Mouse (Mus musculus): ENCODE results near the gene Arhgdig.
"Not testable (repeated sequence)": the region's sequence is repeated elsewhere in the genome, so short reads cannot be mapped to it uniquely, and the experiment has no call there.

Gene Arhgdig

GRCm38 (mm10) chr17:26204766-26205165, 2.8 kb downstream of the Arhgdig start:
- DNase-seq (ENCODE audit: low read depth) = no peak

GRCm38 (mm10) chr17:26203321-26203811, 4.2 kb downstream of the Arhgdig start:
- no peak for DNase-seq (ENCODE audit: low read depth)

GRCm38 (mm10) chr17:26202737-26203136, 4.8 kb downstream of the Arhgdig start, which contains the start of gene Rgs11:
TSS of gene Rgs11 (plus strand) at chr17:26202951.
- DNase-seq (ENCODE audit: low read depth) = no peak

- no peak for DNase-seq (ENCODE audit: low read depth)
Measured at GRCm38 (mm10) chr17:26201998-26202397, 5.6 kb downstream of the Arhgdig start.

GRCm38 (mm10) chr17:26200831-26201705, 6.5 kb downstream of the Arhgdig start:
- DNase-seq (ENCODE audit: low read depth) = no peak

GRCm38 (mm10) chr17:26198892-26199291, 8.7 kb downstream of the Arhgdig start, which contains the start of gene Pdia2:
TSS of gene Pdia2 (minus strand) at chr17:26199087.
- no peak for DNase-seq (ENCODE audit: low read depth)

GRCm38 (mm10) chr17:26192481-26193190, 14.9 kb downstream of the Arhgdig start:
- no peak for DNase-seq (ENCODE audit: low read depth)

- not testable (repeated sequence) for DNase-seq (ENCODE audit: low read depth)
Measured at GRCm38 (mm10) chr17:26191486-26191885, 16.1 kb downstream of the Arhgdig start.

- no peak for DNase-seq (ENCODE audit: low read depth)
Measured at GRCm38 (mm10) chr17:26188091-26188805, 19.3 kb downstream of the Arhgdig start.

- DNase-seq (ENCODE audit: low read depth) = no peak
Measured at GRCm38 (mm10) chr17:26187592-26187991, 20.0 kb downstream of the Arhgdig start.

GRCm38 (mm10) chr17:26181179-26181578, 26.4 kb downstream of the Arhgdig start:
- no peak for DNase-seq (ENCODE audit: low read depth)

- no peak for DNase-seq (ENCODE audit: low read depth)
Measured at GRCm38 (mm10) chr17:26178611-26179010, 29.0 kb downstream of the Arhgdig start.

GRCm38 (mm10) chr17:26175248-26175647, 32.3 kb downstream of the Arhgdig start:
- not testable (repeated sequence) for DNase-seq (ENCODE audit: low read depth)

GRCm38 (mm10) chr17:26168039-26168438, 39.5 kb downstream of the Arhgdig start:
- peak; percentile 42 for DNase-seq (ENCODE audit: low read depth)

- no peak for DNase-seq (ENCODE audit: low read depth)
Measured at GRCm38 (mm10) chr17:26162736-26163135, 44.9 kb downstream of the Arhgdig start.

- no peak for DNase-seq (ENCODE audit: low read depth)
Measured at GRCm38 (mm10) chr17:26151886-26152630, 55.5 kb downstream of the Arhgdig start.
